ENCODE assay signal across 17 mouse cellular contexts in genomic region chr8:88948981-88949380, GRCm38 (mm10).
DNase-seq lines count a peak whose midpoint lies in the region; ATAC-seq and TF ChIP-seq lines count a peak whose summit lies in the region.
"Had no signal": no experiment of that assay in that cellular context is flagged by ENCODE, and none has a peak within 500 bp of the region (broad histone marks: within the 10 kb centered on the region; RNA-seq: fewer than 3 reads in every experiment).

No protein-coding gene starts in this region.

- no peak overlapping the region for H3K4me2 ChIP-seq in kidney, embryonic 16.5 days (replicated peaks; ENCODE audit: low read depth, low read length)
- H3K4me2 ChIP-seq: heart, embryonic 15.5 days; limb, embryonic 13.5 days; midbrain, embryonic 13.5 days had no signal

- no peaks in the 10 kb centered on the region for H3K4me1 ChIP-seq in kidney, embryonic 16.5 days (ENCODE audit: insufficient read depth, low read length)
- H3K4me1 ChIP-seq in E14TG2a.4 (replicated peaks; ENCODE audit: low read depth, low read length), result peaks cover 78% of the 10 kb centered on the region
- H3K4me1 ChIP-seq: heart, embryonic 15.5 days; limb, embryonic 13.5 days; midbrain, embryonic 13.5 days had no signal

- no peaks in the 10 kb centered on the region for H3K27me3 ChIP-seq in kidney, embryonic 16.5 days (ENCODE audit: insufficient read depth, low read length)
- no peaks in the 10 kb centered on the region for H3K27me3 ChIP-seq in E14TG2a.4 (ENCODE audit: insufficient read depth, low read length)
- H3K27me3 ChIP-seq: heart, embryonic 15.5 days; limb, embryonic 13.5 days; midbrain, embryonic 13.5 days had no signal

- H3K36me3 ChIP-seq in kidney, embryonic 16.5 days (ENCODE audit: insufficient read depth, low read length), result no peaks in the 10 kb centered on the region
- no peaks in the 10 kb centered on the region for H3K36me3 ChIP-seq in E14TG2a.4 (ENCODE audit: insufficient read depth, low read length)
- H3K36me3 ChIP-seq: forebrain, embryonic 10.5 days; heart, embryonic 15.5 days; limb, embryonic 13.5 days; midbrain, embryonic 13.5 days had no signal

- no peak overlapping the region for H3K9ac ChIP-seq in kidney, embryonic 16.5 days (replicated peaks; ENCODE audit: low read length)
- H3K9ac ChIP-seq: heart, embryonic 15.5 days; limb, embryonic 13.5 days; midbrain, embryonic 13.5 days had no signal

- TF ChIP-seq CTCF in E14TG2a.4 (conservative IDR thresholded peaks at IDR 0.05; ENCODE audit: low read length), result no peak
- TF ChIP-seq CTCF in gastrocnemius, adult 2 months (IDR thresholded peaks at IDR 0.05), result no peak

- ATAC-seq in kidney, embryonic 16.5 days (ENCODE audit: low FRiP score, low TSS enrichment), result no peak
- ATAC-seq: inflammation-experienced regulatory T-cells, adult 6 months; midbrain, embryonic 13.5 days had no signal

- H3K4me3 ChIP-seq in kidney, embryonic 16.5 days (ENCODE audit: low read length), result no peak overlapping the region
- H3K4me3 ChIP-seq in E14TG2a.4 (replicated peaks; ENCODE audit: low read length), result peak overlapping the region; percentile 67
- H3K4me3 ChIP-seq in gastrocnemius, adult 2 months, result no peak overlapping the region
- H3K4me3 ChIP-seq: forebrain, embryonic 10.5 days; heart, embryonic 15.5 days; limb, embryonic 13.5 days; midbrain, embryonic 13.5 days; myocyte had no signal

- no peak overlapping the region for H3K27ac ChIP-seq in kidney, embryonic 16.5 days (ENCODE audit: low read length)
- no peak overlapping the region for H3K27ac ChIP-seq in gastrocnemius, adult 2 months
- H3K27ac ChIP-seq: heart, embryonic 15.5 days; limb, embryonic 13.5 days; midbrain, embryonic 13.5 days had no signal

- WGBS in kidney, embryonic 16.5 days, result 89% methylated on average over 16 of the region's 16 CpGs

- no peaks in the 10 kb centered on the region for H3K9me3 ChIP-seq in kidney, embryonic 16.5 days (ENCODE audit: low read length)
- H3K9me3 ChIP-seq in E14TG2a.4 (ENCODE audit: low read length), result no peaks in the 10 kb centered on the region
- H3K9me3 ChIP-seq: heart, embryonic 15.5 days; limb, embryonic 13.5 days; midbrain, embryonic 13.5 days had no signal

- intact Hi-C loops in gastrocnemius, adult 2 months (cut with DNase I), result no loop called here

- DNase-seq in gastrocnemius, adult 18-20 months (ENCODE audit: low spot score), result peak; percentile 22
- no peak for DNase-seq in gastrocnemius, postnatal 4 days (ENCODE audit: low spot score in 2 of 2)
- DNase-seq in kidney, adult 18-20 months, result peak; percentile 18
- DNase-seq in gastrocnemius, adult 2 months, result peak; percentile 75
- no peak for DNase-seq in thymus, postnatal 4 days
- DNase-seq in testis, postnatal 14 days (ENCODE audit: low spot score), result no peak
- DNase-seq: cerebellum, adult 18-20 months; kidney, postnatal 14 days; lung, postnatal 36 days had no signal

Comparison
In these comparisons a context has a peak if more than half of its experiments do, and no peak if none do; other contexts are left out.
1. DNase-seq: peak in gastrocnemius, adult 18-20 months (single experiment), kidney, adult 18-20 months (single experiment) and gastrocnemius, adult 2 months (single experiment); none in gastrocnemius, postnatal 4 days (0 of 2), thymus, postnatal 4 days (single experiment) and testis, postnatal 14 days (single experiment).